Mouse (Mus musculus) kidney, postnatal 25 days (tissue): ENCODE results near the gene Padi3.

Experiments used
- DNase-seq, 2 experiments: peaks; one replicate each; pipeline ENCODE4 v3.0.0; 2021; ENCODE audit warnings: mixed read lengths in 2 of 2

Gene Padi3

DNA sequence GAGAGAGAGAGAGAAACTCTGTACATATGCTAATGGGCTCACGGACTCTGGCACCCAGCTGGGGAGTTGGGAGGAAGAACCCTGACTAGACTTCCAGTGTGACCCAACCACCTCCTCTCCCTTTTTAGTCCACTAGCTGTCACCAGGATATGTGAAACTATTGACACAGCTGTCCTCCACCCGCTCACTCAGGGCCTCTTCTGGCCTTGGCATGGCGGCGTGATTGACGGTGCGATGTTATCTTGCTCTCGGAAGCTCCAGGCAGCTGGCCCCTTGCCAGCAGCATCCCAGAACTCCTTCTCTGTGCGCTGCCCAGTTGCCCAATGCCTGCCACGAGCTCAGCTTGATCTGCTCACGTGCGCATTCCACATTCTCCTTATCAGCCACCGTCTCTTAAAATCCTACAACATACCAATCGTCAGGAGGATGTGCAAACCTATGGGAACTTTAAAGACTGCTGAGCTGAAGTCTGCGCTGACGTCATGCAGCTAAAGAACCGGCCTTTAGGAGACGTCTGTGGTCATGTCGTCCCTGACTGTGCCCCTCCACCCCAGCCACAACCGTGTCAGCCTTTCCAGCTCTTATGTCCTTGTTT lies 30.5 kb downstream of the Padi3 start:
- DNase-seq: peak in 1 of 2 experiments; percentile 16

DNA sequence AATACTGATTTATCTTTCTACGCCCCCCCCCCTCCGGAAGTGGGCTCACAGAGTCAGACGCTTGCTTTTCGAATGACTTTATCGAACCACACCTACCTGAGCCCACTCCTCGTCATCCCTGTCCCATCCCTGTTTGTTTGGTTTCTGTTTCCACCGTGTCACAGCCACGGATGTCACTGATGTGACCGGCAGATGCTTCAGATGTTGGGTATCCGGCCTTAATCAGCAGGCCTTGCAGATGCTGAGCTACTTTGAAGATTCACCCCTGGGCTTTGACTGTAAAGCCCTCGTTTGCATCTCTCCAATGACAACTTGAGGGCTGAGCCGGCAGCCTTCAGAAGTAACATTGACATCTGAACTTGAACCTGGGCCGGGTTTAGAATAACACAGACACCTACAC lies 33.8 kb downstream of the Padi3 start:
- DNase-seq: no peak

GRCm38 (mm10) chr4:140775876-140776275 lies 34.6 kb downstream of the Padi3 start:
- DNase-seq: no peak

- no peak for DNase-seq
These were observed 35.6 kb downstream of the Padi3 start for GRCm38 (mm10) chr4:140774893-140775292.

GRCm38 (mm10) chr4:140774025-140774800 lies 36.2 kb downstream of the Padi3 start, which contains the start of gene Padi4:
Gene Padi4 (minus strand): TSS chr4:140774236.
- no peak for DNase-seq

- DNase-seq: peak; percentile 25 to 60
These were observed 39.4 kb downstream of the Padi3 start for GRCm38 (mm10) chr4:140771091-140771490.

- peak; percentile 61 to 64 for DNase-seq
These were observed 40.0 kb downstream of the Padi3 start for GRCm38 (mm10) chr4:140770433-140770832.

DNA sequence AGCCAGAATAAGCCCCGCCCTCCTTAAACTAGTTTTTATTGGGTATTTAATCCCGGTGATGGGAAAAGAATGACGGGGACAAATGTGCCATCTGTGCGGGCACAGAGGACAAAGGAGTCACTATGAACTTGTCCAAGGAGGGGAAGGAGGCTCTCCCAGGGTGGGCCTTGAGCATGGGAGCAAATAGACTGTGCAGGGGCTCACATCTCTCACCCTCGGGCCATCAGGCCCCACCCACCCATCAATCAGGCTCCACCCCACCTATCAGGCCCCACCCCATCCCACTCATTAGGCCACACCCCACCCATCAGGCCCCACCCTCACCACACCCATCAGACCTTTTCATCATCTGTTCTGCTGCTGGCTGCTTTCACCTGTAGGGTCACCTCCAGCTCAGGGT lies 41.5 kb downstream of the Padi3 start:
- DNase-seq: no peak

- DNase-seq: no peak
These were observed 44.5 kb downstream of the Padi3 start for GRCm38 (mm10) chr4:140765936-140766335.

GRCm38 (mm10) chr4:140763158-140763557 lies 47.3 kb downstream of the Padi3 start:
- peak; percentile 51 to 75 for DNase-seq

DNA sequence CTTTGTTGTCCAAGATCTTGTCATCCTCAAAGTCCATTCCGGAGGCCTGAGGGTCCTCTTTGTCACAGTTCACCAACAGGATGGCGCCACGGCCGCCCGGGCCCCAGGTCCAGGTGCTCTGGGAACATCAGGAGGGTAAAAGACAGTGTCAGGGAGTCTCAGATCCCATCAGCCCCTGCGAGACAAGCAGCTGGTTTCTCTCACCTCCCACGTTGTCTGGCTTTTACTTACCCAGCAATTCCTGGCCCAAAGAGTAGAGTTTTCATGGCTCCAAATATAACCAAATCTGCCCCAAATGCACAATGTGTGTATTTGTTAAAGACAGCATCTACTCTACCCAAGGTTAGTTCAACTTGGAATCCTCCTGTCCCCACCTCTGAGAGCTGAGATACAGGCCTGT lies 48.8 kb downstream of the Padi3 start:
- no peak for DNase-seq

- DNase-seq: no peak
These were observed 54.6 kb downstream of the Padi3 start for GRCm38 (mm10) chr4:140755811-140756210.

DNA sequence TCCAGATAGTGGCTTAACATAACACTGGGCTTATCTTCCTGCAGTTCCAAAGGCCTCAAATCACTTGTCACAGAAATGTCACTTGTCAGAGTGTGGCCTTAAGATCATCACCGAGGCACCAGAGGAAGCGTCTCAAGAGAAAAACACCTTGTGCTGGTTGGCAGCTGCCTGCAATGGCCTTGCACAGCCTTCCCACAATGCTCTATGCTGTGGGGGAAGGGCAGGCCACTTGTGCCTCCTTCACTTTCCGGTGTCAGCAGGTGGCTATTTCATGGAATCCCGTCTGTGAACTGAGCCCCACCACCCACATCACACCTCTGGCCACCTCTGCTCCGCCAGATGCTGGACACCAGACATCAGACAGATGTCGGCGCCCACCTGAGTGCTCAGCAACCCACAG lies 57.1 kb downstream of the Padi3 start:
- no peak for DNase-seq

GRCm38 (mm10) chr4:140750328-140750727 lies 60.1 kb downstream of the Padi3 start:
- DNase-seq: peak; percentile 61 to 81

DNA sequence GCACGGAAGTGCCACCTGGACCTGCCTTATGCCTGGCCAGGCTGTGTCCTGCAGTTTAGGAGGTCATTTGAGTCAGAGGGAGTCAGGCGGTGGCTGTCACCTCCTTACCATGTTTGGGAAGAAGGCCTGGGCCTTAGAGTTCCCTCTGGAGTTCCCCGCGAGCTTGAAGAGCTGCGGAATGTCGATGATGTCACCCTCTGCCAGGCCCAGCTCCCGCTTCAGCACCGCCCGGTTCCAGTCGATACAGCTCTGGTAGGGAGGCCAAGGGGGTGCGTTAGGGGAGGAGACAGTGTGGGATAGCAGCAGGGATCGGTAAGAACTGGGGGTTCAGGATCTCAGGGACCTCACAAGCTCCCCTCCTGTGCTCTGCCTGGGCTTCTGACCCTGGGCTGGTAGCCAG lies 62.5 kb downstream of the Padi3 start:
- no peak for DNase-seq

- peak in 1 of 2 experiments; percentile 27 for DNase-seq
These were observed 65.8 kb downstream of the Padi3 start for GRCm38 (mm10) chr4:140744654-140745053.

- DNase-seq: no peak
These were observed 67.4 kb downstream of the Padi3 start for GRCm38 (mm10) chr4:140743086-140743485.

- no peak for DNase-seq
These were observed 67.9 kb downstream of the Padi3 start, which contains the start of gene Padi6 for GRCm38 (mm10) chr4:140742543-140742942. Gene Padi6 (minus strand): TSS chr4:140742643.

- no peak for DNase-seq
These were observed 69.0 kb downstream of the Padi3 start for GRCm38 (mm10) chr4:140741401-140741800.

DNA sequence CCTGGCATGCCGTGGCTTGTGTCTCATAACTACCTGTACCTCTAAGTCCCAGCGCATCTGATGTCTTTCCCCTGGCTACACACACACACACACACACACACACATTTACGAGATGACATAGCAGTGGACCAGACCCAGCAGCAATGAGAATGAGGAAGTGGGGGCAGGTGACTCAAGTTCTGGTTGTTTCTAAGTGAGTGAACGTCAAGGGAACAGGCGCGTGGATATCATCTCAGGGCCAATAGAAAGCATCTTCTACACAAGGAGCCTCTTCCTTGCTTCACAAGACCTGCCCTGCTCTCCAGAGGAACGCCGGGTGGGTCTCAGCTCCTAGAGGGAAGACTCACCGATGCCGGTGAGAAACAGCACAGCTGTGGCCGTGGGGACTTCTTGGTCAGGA lies 69.8 kb downstream of the Padi3 start:
- no peak for DNase-seq
